Mouse (Mus musculus) lung, postnatal 4 days (tissue): Measurements from ENCODE around the gene Ano3.
"Not testable (repeated sequence)": the region's sequence is repeated elsewhere in the genome, so short reads cannot be mapped to it uniquely, and the experiment has no call there.

Experiments
- DNase-seq, 2 experiments: peaks; one replicate each; pipeline ENCODE4 v3.0.0; 2021

The Ano3 gene

DNA sequence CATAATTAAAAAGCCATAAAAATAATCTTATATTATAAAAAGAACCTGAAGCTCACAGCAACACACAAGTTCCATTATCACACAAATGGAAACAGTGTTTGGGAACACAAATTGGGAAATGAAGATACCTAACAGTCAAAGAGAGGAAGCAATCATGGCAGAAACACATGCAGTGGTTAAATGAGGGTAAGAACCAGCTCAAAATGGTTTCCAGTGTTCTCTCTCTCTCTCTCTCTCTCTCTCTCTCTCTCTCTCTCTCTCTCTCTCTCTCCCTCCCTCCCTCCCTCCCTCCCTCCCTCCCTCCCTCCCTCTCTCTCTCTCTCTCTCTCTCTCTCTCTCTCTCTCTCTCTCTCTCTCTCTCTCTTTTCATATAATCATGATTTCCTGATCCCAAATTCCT is at the start of gene Ano3:
Gene Ano3, minus strand, starts transcription at position 101 of the 400 bp plus-strand sequence.
- DNase-seq = not testable (repeated sequence)

- DNase-seq = no peak
These were observed 39.3 kb upstream of the Ano3 start for GRCm38 (mm10) chr2:110990071-110990470.

DNA sequence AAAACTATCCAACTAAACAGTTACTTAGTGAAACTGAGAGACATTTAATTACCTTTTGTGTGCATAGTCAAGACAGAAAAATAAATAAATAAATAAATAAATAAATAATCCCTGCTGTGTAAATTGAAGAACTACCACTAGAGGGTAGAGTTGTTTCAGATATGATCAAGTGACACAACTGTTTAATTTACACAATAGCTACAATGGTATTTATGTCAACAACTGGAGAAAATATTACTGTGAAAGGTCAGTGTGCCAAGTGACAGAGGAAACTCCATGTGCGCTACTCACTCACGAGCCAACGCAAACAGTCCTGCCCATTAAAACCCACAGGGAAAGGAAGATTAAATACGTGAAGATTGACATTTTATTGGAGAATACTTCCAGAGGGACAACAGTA is 38.8 kb upstream of the Ano3 start:
- no peak for DNase-seq

DNA sequence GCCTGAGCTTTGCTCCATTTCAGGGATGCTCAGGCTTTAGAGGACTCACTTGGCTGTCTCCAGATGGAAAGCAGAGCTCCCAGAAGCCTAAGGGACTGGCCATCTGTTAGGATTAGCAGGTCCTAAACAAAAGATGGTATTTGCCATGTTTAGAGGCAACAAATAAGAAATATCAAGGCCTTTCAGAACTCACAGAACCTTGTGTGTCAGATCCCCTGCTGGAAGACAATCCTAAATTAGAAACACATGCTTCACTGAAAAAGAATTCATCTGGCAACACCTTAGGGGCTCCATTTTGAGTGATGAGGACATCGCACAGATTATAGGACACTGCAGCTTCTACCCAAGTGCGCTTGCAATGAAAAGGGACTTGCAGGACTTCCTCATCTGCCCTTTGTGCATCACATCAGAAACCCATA is 35.1 kb upstream of the Ano3 start:
- DNase-seq = no peak

DNA sequence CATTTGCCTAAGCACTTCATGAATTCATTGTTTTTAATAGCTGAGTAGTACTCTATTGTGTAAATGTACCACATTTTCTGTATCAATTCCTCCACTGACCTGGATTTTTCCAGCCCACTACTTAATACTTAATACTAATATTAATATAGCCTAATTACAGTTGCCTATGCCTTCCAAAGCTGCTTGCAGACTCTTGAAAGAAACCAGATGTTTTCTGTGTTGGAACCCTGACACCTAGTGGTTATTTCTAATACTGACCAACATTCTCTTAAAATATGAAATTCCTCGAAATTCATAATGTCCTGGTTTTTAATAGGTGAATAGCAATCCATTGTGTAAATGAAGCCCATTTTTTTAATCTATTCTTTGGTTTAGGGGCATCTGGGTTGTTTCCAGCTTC is 31.0 kb upstream of the Ano3 start:
- no peak for DNase-seq

DNA sequence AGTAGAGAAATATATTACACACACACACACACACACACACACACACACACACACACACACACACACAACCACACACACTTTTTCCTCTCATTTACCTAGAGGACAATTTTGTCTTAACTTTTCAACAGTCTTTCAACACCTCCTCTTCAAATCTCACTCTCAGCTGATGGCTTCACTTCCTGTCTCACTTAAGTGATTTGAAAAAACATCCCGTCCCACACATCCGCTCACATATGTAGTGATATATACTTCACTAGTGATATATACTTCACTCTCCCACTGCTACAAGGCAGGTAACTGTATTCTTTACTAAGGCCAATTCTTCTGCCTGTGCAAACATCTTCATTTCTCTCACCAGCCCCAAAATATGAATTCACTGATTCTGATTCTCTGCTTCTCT is 28.9 kb upstream of the Ano3 start:
- DNase-seq = no peak

DNA sequence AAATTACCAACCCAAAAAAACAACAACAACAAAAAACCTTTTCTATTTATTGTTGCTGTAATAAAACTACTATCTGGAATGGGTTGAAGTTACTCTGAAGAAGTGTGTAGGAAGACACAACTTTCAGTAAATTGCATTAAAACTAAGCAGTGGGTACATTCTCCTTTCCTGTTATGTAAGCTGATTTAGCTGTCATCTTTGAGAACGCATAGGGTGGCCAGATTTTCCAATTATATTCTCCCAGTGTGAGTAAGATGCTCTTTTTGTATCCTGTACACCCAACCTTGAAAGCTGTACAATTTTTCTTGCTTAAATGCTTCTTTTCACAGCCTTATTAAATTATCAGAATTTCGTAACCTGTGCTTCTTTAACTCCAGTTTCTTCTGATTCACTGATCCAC is 26.1 kb upstream of the Ano3 start:
- DNase-seq = no peak

GRCm38 (mm10) chr2:110970158-110970557 is 19.4 kb upstream of the Ano3 start:
- DNase-seq = no peak

DNA sequence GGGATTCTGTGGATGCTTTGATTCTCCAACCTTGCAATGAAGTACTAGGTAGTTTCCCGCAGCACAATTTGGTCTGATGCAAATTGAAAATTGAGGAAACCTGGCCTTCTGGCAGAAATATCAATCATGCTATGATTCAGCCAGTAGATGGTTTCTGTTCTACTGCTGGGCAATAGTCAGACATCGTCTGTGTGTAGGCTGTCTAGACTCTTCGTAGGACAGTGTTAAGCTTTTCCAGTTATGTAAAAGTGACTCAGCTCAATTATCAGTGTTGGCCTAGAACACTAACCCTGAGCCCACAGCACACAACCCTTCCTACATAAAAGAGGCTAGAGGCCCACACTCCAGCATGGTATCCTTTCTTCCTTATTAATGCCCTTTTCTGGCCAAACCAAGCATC is 14.7 kb upstream of the Ano3 start:
- DNase-seq = no peak

DNA sequence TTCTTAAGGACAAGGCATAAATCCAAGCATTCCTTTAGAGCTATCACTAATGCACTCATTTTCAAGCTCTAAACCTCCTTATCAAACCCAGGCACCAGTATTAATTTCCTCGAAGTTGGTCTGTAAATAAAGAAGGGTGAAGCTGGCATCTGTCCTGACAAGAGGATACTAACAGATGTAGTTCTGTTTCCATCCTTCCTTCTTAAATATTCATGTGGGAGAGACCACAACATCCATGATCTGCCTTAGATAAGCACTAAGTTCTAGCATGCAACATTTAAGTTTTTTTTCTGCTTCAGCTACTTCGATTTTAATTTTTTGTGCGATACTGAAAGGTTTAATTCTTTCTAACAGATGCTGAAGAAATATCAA is 305 bp downstream of the Ano3 start:
- no peak for DNase-seq

DNA sequence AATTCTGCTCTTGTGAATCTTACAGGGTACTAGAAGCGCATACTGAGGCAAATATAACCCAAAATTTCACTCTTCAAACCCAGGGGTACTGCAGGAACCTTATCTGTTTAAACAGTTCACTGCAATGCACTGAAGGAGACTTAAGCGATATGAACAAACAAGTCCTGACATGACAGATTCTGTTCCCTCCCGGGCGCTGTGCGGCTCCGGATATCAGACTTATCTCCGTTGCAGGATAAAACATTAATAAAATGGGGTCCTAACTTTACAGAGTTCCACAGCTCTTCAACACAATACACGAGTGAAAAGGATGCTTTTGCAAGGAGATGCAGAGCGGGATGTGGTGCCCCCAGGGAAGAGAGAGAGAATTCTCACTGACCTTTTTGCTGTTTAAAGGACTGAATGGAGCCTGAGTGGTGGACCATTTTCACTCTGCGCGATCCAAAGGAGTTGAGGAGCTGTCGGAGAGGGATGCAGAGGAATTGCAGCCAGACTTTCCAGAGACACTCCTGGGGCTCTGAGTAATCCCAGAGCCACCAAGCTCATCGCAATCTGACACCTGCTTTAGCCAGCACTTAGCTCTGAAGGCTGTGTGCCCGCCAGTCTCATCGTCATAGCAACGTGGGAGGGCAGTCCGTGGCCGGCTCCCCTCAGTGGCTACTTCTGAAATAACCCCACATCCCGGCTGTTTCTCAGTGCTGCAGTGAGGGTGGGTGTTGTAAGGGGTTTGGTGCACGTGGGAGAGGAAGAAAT is 868 bp downstream of the Ano3 start:
- peak in 1 of 2 experiments; percentile 18 for DNase-seq

GRCm38 (mm10) chr2:110945171-110945570 is 5.6 kb downstream of the Ano3 start:
- no peak for DNase-seq

DNA sequence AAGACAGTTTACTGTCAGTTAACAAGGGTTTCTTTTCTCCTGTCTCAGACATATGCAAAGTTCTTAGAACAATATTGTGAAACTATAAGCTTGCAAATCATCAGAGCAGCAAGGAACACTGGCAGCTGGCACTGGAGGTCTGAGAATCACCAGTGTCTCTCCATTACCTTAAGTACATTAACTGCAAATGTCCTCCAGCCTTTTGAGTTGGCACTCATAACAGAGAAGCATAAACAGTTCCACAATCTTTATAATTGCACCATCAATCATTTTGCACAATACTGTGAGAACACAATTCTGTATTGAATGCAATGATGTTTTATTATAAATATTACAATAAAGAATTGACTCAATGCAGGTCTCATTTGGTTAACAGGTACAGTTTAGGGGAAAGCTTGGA is 15.0 kb downstream of the Ano3 start:
- DNase-seq = no peak

DNA sequence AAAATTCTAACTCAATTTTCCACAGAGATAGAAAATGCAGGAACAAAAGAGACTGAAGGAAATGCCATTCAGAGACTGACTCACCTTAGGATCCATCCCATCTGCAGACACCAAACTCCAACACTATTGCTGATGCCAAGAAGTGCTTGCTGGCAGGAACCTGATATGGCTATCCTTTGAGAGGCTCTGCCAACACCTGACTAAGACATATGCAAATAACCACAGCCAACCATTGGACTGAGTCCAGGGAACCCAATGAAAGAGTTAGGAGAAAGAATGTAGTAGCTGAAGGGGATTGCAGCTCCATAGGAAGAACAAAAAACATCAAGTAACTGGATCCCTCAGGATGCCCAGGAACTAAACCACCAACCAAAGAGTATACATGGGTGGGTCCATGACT is 21.6 kb downstream of the Ano3 start:
- no peak for DNase-seq

DNA sequence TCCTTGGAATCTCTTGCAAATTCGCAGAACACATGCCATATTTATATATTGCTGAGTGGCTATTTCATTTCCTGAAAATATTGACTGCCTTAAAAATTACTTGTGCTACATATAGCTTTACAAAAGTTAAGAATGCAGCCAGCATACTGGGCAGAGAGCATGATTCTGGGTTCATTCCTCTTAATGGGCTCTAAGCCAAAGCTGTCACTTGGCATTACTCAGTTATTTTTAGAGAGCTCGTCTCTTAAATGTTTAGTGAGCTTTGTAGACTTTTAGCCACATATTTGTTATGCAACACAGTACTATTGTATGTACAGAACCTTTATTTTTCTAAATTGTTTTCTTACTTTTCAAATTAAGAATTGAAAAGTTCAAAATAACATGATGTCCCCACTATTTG is 41.2 kb downstream of the Ano3 start:
- DNase-seq = no peak

GRCm38 (mm10) chr2:110906473-110906872 is 44.2 kb downstream of the Ano3 start:
- DNase-seq = no peak

DNA sequence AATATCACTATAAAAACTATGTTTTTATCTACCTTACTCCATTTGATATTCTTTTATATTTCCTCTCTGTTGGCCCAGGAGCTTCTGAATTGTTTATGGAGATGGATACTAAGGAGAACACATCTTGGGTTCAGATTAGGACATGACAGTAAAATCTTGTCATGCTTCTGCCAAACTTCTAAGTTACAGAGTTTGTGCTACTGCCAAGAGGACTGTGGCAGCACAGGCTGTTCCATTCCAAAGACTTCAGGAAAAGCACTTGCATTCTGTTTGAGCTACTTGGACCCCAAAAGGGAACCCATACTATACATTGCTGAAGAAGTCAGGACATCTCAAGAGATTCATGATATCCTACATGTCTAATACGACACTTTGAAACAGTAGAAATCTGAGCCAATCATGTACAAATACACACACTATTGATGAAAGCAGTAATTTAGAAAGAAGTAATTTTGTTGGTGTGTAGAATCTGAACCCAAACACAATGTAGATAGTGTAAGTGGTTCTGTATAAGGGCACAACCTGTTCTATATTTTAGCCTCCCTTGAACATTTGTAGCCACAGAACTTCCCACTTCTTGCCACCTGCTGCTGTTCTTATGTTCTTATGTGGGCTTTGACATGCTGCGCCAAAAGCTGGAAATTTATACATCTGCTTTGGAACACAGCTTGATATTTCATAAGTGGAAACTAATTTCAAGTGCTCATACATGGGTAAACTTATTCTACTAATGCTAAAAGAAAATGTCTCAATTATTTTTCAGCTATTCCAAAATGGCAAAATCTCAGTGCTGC is 54.0 kb downstream of the Ano3 start:
- no peak for DNase-seq

GRCm38 (mm10) chr2:110871650-110872049 is 79.1 kb downstream of the Ano3 start:
- no peak for DNase-seq

DNA sequence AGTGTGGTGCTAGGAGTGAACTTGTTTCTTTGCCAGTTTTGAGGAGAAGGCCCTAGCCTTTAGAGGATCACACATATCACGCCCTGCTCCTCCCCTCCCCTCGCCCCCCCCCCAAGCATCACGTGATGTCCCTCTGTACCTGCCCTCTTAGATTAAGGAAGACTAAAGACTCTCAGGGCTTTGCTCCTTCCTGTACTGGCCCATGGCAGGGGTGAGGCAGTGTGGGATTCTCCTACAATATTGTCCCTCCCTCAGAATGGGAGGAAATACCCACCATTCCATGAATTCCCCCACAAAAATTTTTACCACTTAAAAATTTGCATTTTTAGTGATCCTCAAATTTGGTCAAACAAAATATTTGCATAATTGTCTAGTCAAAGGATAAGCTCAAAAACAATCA is 85.1 kb downstream of the Ano3 start:
- DNase-seq = no peak

GRCm38 (mm10) chr2:110863376-110863775 is 87.3 kb downstream of the Ano3 start:
- DNase-seq = no peak

- no peak for DNase-seq
These were observed 111.0 kb downstream of the Ano3 start for GRCm38 (mm10) chr2:110839559-110840243.

- no peak for DNase-seq
These were observed 134.5 kb downstream of the Ano3 start for GRCm38 (mm10) chr2:110816189-110816588.

DNA sequence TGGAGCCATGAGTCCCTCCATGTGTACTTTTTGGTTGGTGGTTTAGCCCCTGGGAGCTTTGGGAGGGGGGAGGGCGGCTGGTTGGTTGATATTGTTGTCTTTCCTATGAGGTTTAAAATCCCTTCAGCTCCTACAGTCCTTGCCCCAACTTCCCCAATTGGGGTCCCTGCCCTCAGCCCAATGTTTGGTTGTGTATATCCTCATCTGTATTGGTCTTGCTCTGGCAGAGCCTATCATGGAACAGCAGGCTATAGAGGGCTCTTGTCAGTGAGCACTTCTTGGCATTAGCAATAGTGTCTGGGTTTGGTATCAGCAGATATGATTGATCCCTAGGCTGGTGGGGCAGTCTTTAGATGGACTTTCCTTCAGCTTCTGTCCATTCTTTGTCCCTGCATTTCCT is 135.8 kb downstream of the Ano3 start:
- no peak for DNase-seq
